Mouse (Mus musculus) inflammation-experienced regulatory T-cells, adult 6 months (primary cell): ENCODE results near the gene Myof. TPM values are rescaled to one million over a fixed set of nuclear protein-coding genes. Genes with fewer than 3 reads are reported as not detected.

ENCODE experiments used
- ATAC-seq: one replicate; pipeline ENCODE4 v1.8.0; 2017
- polyA plus RNA-seq, 3 experiments: library from polyadenylated mRNA; unstranded; fragments of 100-300 nt; shearing (Covaris generic); gene quantifications; one replicate each; pipeline ENCODE4 v1.2.1; 2017

Gene Myof
- polyA plus RNA-seq, 3 experiments from 2014 or later: 0.35 TPM; not detected in 2

DNA sequence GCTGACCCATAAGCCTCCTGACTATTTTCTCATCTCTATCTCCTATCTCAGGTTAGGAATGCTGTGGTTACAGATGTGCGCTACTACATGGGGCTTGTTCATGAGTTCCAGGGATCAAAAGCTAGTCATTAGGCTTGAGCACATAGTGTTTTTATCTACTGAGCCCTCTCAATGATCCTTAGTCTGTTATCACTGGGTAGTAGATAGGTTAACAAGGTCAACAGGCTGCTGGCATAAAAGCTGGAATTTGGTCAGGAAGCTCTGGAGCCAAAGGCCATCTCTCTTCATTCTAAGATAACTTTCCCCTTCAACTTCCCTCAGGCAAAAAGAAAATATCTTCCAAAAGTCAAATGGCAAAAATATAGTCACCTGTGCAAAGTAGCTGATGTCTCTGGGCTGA is 183.1 kb downstream of the Myof start:
- no peak for ATAC-seq

GRCm38 (mm10) chr19:37858406-37859081 is 184.8 kb downstream of the Myof start:
- ATAC-seq: no peak

DNA sequence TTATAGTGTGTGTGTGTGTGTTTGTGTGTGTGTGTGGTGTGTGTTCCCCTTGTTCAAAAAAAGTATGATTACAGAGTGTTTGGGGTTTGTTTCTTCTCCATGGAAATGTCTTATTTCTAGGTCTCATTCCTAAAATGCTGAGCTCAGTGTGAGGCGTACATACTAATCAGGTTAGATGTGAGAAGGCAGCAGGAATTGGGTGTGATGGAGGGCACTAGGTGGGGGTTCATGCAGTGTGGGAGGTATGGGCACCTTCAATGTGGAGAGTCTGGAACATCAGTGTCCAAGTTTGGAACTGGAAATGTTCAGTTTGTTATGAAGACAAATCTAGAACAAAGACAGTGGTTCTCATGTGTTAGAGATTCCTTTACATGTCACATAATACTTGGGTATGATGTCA is 191.3 kb downstream of the Myof start:
- no peak for ATAC-seq

DNA sequence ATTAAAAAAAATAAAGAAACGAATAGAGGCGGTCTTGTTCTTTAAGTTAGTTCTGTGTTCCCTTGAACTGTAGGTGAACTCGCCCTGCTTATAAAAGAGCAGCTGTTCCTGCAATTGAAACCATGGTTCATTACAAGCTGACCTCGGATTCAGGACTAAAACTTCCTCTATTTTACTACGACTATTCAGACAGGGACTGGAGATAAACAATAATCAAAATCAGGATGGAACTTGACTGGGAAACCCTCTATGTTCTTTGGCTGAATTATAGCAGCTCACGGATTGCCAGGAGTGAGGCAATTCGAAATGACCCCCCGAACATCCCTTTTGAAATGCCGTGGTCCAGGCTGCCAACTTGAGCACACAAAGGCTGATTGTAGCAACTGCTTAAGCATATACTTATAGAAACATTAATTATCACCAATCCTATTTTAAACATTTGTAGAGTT is 191.8 kb downstream of the Myof start:
- ATAC-seq: no peak

Other genes starting within 250 kb of the Myof start
- 10 to 100 TPM in 1 of 3 experiments, 1 to 10 TPM in 2; 2.7 to 34.6 (median 3.6) TPM for gene Cep55, start 11.4 kb upstream of the Myof start, polyA plus RNA-seq
- under 1 TPM in 2 of 3 experiments, not detected in 1; 0.32 to 0.42 TPM for gene Ffar4, start 53.5 kb upstream of the Myof start, polyA plus RNA-seq
- gene Rbp4, start 81.7 kb upstream of the Myof start, polyA plus RNA-seq: not detected
- not detected for gene Pde6c, start 89.2 kb upstream of the Myof start, polyA plus RNA-seq
- gene Fra10ac1, start 180.6 kb upstream of the Myof start, polyA plus RNA-seq: 10 to 100 TPM; 20.0 to 34.9 (median 33.3) TPM
- under 1 TPM in 1 of 3 experiments, not detected in 2; 0.30 TPM for gene Lgi1, start 221.0 kb upstream of the Myof start, polyA plus RNA-seq